Mouse (Mus musculus): ENCODE measurements around the gene Kif9.

DNA sequence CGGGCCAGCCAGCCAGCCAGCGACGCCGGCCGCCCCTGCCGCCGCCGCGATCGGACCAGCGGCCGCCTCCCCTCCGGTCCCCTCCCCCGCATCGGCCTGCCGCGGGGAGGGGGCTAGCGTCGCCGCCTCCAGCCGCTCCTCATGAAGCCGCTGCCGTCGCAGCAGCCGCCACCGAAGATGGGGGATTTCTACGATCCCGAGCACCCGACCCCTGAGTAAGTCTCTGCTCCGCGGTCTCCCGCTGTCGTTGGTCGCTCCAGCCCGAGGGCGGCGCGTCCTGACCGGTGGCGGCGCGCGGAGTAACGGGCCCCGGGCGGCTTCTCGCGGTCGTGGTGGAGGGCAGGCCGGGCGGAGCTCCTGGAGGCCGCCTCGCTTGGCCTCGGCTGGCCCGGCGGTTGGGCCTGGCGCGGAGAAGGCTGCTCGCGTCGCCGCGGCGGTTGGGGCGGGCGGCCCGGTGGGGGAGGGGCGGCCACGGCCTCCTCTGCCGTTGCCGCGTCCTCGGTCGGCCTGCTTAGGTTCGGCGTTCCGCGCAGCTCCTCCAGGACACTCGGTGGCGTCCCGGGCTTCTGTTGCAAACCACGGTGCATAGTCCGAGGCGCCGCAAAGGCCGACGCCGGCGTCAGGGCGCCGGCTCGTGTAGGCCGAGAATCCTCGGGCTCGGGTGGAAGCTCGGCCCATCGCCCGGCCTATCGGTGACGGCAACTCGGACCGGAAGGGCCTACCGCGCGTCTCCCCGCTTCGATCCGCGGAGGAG, 56.0 kb downstream of the Kif9 start, which contains the start of gene Setd2:
- TF ChIP-seq CTCF (IDR thresholded peaks at IDR 0.05; ENCODE audit: low read depth, low read length) (no peak), GATA1 (IDR thresholded peaks at IDR 0.05; ENCODE audit: borderline replicate concordance, low read length) (no peak), TAL1 (conservative IDR thresholded peaks at IDR 0.05; ENCODE audit: low read depth, low read length) (no peak)
